Mouse (Mus musculus): Measurements from ENCODE around the gene Mon1b.

Gene Mon1b

DNA sequence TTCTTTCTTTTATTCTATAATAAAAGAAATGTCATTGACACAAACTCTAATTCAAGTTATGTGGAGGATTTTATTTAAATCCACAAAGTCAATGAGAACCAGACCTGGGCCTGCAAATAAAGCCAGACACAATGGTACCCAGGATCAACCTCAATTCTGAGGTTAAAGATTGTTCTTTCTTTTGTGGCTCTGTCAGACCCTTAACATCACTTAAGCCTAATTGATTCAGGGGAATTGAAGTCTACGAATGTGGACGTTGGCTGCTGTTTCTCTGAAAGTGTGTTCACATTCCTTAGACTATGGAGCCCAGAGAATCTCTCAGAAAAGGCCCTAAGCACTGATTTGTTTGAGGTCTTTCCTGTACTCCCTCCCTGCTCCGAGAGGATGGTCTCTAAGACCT lies 37.9 kb downstream of the Mon1b start:
- no peak for DNase-seq (ENCODE audit: low spot score in 2 of 2)

DNA sequence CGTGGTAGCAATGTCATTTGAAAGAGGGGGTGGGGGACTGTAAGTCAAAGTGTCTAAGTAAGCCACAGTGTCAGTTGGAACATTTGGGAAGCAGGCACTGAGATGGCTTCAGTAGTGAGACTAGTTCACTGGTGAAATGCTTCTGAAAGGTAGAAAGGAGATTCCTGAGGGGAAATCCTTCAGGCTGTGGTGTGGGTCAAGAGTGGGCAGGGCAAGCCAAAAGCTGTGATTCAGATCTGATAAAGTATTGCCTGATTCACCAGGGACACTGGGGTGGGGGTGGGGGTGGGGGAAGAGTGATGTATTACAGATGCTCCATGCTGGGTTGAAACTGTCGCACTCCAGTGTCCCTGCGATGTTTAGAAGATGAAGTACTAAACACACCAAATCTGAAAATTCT lies 39.2 kb downstream of the Mon1b start:
- DNase-seq (ENCODE audit: low spot score in 2 of 2) = no peak

- no peak for DNase-seq (ENCODE audit: low spot score in 2 of 2)
These were observed 39.9 kb downstream of the Mon1b start for GRCm38 (mm10) chr8:113675281-113675680.

- no peak for DNase-seq (ENCODE audit: low spot score in 2 of 2)
These were observed 41.4 kb downstream of the Mon1b start for GRCm38 (mm10) chr8:113676811-113677210.

DNA sequence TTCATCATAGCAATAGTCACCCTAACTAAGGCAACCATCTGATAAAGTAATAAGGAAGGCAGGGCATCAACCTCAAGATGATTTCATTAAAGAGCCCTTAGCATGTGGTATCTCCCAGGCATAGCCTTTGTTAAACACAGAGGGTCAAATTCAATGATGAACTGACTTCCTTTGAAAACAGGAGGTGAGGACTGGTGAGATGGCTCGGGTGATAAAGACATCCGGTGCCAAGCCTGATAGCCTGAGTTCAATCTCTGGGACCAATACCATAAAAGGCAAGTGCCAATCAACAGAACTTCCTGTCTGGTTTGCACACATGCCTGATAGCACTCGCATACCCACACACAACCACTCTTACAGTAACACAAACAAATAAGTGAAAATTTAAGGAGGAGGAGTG lies 44.0 kb downstream of the Mon1b start:
- DNase-seq (ENCODE audit: low spot score in 2 of 2) = no peak

- no peak for DNase-seq (ENCODE audit: low spot score in 2 of 2)
These were observed 52.6 kb downstream of the Mon1b start for GRCm38 (mm10) chr8:113687889-113688542.

DNA sequence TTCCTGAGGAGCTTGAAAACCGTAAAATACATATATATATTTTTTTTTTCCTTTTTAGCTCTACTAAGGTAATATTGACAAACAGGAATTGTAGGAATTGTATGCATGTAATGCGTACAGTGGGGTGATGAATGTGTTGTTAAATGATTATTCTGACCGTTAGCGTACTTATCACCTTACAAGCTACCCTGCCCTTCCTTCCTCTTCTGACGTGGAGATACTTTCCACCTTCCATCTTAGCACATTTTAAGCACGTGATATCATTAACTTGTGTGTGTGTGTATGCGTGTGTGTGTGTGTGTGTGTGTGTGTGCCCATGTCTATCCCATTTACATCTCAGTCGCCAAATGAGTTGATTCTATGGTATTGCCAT lies 53.1 kb downstream of the Mon1b start:
- DNase-seq (ENCODE audit: low spot score in 2 of 2) = no peak

GRCm38 (mm10) chr8:113691622-113692343 lies 56.4 kb downstream of the Mon1b start:
- DNase-seq (ENCODE audit: low spot score in 2 of 2) = peak in 1 of 2 experiments; percentile 26
